Mouse (Mus musculus) G1E (cell line): Measurements from ENCODE around the gene Rhobtb1.

Experiments
- CTCF ChIP-seq: IDR thresholded peaks from 2 replicates; pipeline ENCODE4 v1.5.1; 2012; ENCODE audit warnings: low read depth, low read length, inconsistent platforms, mixed read lengths
- GATA1 ChIP-seq: IDR thresholded peaks from 2 replicates; pipeline ENCODE4 v1.6.1; 2012; ENCODE audit warnings: borderline replicate concordance, low read length, inconsistent platforms, mixed read lengths

DNA sequence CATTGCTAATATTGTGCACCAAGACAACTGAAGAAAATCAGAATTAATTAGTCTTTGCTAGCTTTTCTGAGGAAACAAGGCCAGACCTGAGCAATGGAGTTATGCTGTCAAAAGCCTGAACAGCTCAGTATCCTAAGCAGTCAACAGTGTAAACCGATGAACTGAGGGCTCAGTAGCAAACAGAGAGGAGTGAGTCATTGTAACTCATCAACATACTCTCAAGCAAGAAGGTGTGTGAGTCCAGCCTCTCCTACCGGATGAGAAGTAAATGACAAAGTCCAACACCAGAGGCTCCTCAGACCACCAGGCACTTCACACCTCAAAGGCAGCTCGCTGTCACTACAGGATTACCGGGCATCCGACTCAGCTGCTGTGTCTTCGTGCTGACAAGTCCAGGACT lies 188.8 kb downstream of the Rhobtb1 start:
- TF ChIP-seq CTCF: no peak
- no peak for TF ChIP-seq GATA1
